Mouse (Mus musculus) ES-E14 (cell line): Measurements from ENCODE around the gene Dyrk4. TPM values are rescaled to one million over a fixed set of nuclear protein-coding genes. Genes with fewer than 3 reads are reported as not detected.

ENCODE experiments used
- DNase-seq: peaks from one replicate; pipeline ENCODE4 v3.0.0-alpha.2; 2013; ENCODE audit warnings: low read depth, low spot score
- H3K27ac ChIP-seq: 2 replicates; pipeline ENCODE4 v1.5.1; 2012; ENCODE audit warnings: low read depth, mild to moderate bottlenecking, low read length, moderate library complexity, mixed read lengths; ENCODE audit not compliant: poor library complexity, insufficient read depth, severe bottlenecking
- H3K36me3 ChIP-seq: 2 replicates; pipeline ENCODE4 v1.6.1; 2012; ENCODE audit warnings: mild to moderate bottlenecking, low read length, moderate library complexity, mixed read lengths; ENCODE audit not compliant: control insufficient read depth, poor library complexity, insufficient read depth, severe bottlenecking
- H3K4me1 ChIP-seq, 2 experiments: fragments of 150-350 bp in 1 of 2; sonication (generic) in 1 of 2; 2 replicates each; pipeline ENCODE4 v1.6.1; 2012; ENCODE audit warnings: low read length in 2 of 2, mild to moderate bottlenecking in 1 of 2, mixed read lengths in 1 of 2; ENCODE audit not compliant: control insufficient read depth in 2 of 2, insufficient read depth in 2 of 2, poor library complexity in 1 of 2
- H3K4me3 ChIP-seq, 2 experiments: fragments of 150-350 bp in 1 of 2; sonication (generic) in 1 of 2; 2 replicates each; pipeline ENCODE4 v1.5.1; 2012; ENCODE audit warnings: low read length in 2 of 2, low read depth in 1 of 2, mild to moderate bottlenecking in 1 of 2, mixed read lengths in 1 of 2; ENCODE audit not compliant: insufficient read depth in 1 of 2, poor library complexity in 1 of 2, severe bottlenecking in 1 of 2
- H3K9ac ChIP-seq: 2 replicates; pipeline ENCODE4 v1.6.1; 2012; ENCODE audit warnings: low read depth, mild to moderate bottlenecking, low read length, mixed read lengths; ENCODE audit not compliant: poor library complexity, insufficient read depth, severe bottlenecking
- H3K9me3 ChIP-seq: fragments of 150-350 bp; sonication (generic); 2 replicates; pipeline ENCODE4 v1.6.1; 2012; ENCODE audit warnings: low read depth, mild to moderate bottlenecking, low read length; ENCODE audit not compliant: control insufficient read depth, insufficient read depth
- CHD2 ChIP-seq: IDR thresholded peaks from 2 replicates; pipeline ENCODE4 v1.6.1; 2014; ENCODE audit warnings: mild to moderate bottlenecking, low read depth, low read length, inconsistent platforms
- HCFC1 ChIP-seq: IDR thresholded peaks from 2 replicates; pipeline ENCODE4 v1.6.1; 2012; ENCODE audit warnings: low read length, inconsistent platforms, borderline replicate concordance; ENCODE audit not compliant: insufficient read depth
- MAFK ChIP-seq: IDR thresholded peaks from 2 replicates; pipeline ENCODE4 v1.6.1; 2014; ENCODE audit warnings: mild to moderate bottlenecking, low read depth, low read length, inconsistent platforms; ENCODE audit not compliant: insufficient read depth
- ZC3H11A ChIP-seq: IDR thresholded peaks from 2 replicates; pipeline ENCODE4 v1.6.1; 2012; ENCODE audit warnings: low read depth, mild to moderate bottlenecking, inconsistent platforms, low read length, borderline replicate concordance
- ZNF384 ChIP-seq: IDR thresholded peaks from 2 replicates; pipeline ENCODE4 v1.6.1; 2012; ENCODE audit warnings: low read depth, low read length, inconsistent platforms
- in situ Hi-C, 2 experiments: fragments of 600-800 bp; cut with MboI; formaldehyde crosslinking; loops; one replicate each; pipeline ENCODE4 v1.15.1; 2025; ENCODE audit warnings: low sequenced_read_pairs in 2 of 2, inconsistent platforms in 1 of 2; ENCODE audit not compliant: unreplicated experiment in 2 of 2
- total RNA-seq: library from RNA; depleted of rRNA; stranded (reverse); fragments of 300-350 nt; gene quantifications from 2 replicates; pipeline ENCODE4 v1.2.3, GENCODE M21; 2012

Gene Dyrk4
- total RNA-seq, 1 experiment = 1.3 TPM

DNA sequence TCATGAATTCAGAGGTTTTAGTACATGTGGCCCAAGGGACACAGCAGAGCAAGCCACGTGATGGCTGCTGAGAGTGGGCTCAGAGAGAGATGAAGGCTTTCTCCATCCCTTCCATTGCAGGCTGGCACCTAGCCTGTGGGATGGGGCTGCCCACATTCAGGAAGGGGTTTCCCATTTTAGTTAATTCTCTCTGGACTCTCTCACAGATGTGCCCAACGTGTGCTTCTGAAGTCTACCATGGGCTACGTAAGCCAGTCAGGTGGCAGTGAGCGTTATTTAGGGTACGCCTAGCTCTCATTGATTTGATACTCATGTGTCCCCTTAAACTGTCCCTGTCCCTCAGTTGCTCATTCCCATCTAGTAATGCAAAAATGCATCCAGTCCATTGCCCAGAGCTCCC, 6.7 kb downstream of the Dyrk4 start:
- no peaks in the 10 kb centered on the region for H3K4me1 ChIP-seq

DNA sequence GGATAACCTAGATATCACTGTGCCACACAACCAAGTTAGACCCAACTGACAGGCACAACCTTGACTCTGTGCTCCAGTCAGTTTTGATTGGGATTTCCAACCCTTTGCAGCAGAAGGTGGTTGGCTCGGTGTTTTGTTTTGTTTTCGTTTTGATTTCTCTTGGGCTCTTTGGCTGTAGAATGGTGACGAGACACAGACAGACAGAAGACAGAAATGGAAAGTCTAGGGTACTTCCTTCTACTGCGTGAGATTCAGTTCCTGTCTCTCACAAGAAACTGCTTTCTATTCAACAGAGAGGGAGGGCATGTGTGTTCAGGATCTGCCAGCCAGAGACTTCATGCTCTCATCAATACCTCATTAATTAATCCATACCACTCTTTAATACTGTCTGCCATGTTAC, 10.9 kb downstream of the Dyrk4 start:
- DNase-seq = no peak
- Histone ChIP-seq H3K4me1 (no peaks in the 10 kb centered on the region), H3K27ac (no peak overlapping the region), H3K4me3 (no peak overlapping the region), H3K36me3 (no peaks in the 10 kb centered on the region), H3K9me3 (no peaks in the 10 kb centered on the region), H3K9ac (no peak overlapping the region)
- in situ Hi-C loops = no loop called here
- no peak for TF ChIP-seq HCFC1
- TF ChIP-seq MAFK = no peak
- TF ChIP-seq ZC3H11A = no peak
- no peak for TF ChIP-seq CHD2
- no peak for TF ChIP-seq ZNF384

More for the DNA sequence above, 6.7 kb downstream of the Dyrk4 start:
- Histone ChIP-seq H3K9me3 (no peaks in the 10 kb centered on the region), H3K27ac (no peak overlapping the region), H3K36me3 (no peaks in the 10 kb centered on the region), H3K4me3 (no peak overlapping the region), H3K9ac (no peak overlapping the region)
- no peak for DNase-seq
- TF ChIP-seq CHD2 (no peak), MAFK (no peak), ZNF384 (no peak), ZC3H11A (no peak), HCFC1 (no peak)
- in situ Hi-C loops = no loop called here

DNA sequence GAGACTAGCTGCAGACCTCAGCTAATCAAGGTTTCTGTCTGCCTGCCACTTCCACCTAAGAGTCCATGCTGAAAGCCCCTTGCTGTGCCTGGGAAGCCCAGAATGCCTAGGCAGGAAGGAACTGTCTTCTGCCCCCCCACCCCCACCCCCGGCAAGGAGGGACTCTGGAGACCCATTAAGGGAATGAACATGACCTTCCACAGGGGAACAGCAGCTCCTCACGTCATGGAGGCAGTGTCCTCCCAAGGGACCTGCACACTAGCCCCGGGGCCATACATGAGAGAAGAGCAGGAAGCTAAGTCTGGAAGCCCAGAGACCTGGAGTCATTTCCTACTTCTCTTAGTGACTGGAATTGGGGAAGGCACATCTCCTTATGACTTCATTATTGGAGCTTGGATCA, 13.8 kb downstream of the Dyrk4 start:
- no peaks in the 10 kb centered on the region for H3K36me3 ChIP-seq
- no peak for TF ChIP-seq HCFC1
- no peak for TF ChIP-seq ZC3H11A
- TF ChIP-seq MAFK = no peak
- TF ChIP-seq ZNF384 = no peak
- no peak for TF ChIP-seq CHD2
- no peak for DNase-seq
- no peaks in the 10 kb centered on the region for H3K4me1 ChIP-seq
- no peak overlapping the region for H3K4me3 ChIP-seq
- H3K9me3 ChIP-seq = no peaks in the 10 kb centered on the region
- in situ Hi-C loops = no loop called here
- no peak overlapping the region for H3K9ac ChIP-seq
- no peak overlapping the region for H3K27ac ChIP-seq

DNA sequence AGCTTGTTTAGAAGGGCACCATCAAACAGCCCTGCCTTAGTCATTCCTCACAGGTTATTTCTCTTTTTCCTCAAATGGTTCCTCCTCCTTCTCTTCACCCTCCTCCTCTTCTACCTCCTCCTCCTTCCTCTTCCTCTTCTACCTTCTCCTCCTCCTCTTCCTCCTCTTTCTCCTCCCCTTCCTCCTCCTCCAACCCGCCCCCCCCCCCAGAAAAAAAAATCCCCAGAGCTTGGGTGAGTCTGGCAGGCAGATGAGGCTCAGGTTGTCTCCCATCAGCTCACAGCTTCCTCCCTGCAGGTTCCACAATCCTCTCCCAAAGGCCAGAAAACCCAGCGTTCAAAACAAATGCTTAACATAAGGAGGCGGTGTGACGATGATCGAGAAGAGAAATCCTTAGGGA, 14.3 kb downstream of the Dyrk4 start:
- no peak for DNase-seq
- in situ Hi-C loops = no loop called here
- Histone ChIP-seq H3K36me3 (no peaks in the 10 kb centered on the region), H3K9me3 (no peaks in the 10 kb centered on the region), H3K27ac (no peak overlapping the region), H3K4me3 (no peak overlapping the region), H3K4me1 (no peaks in the 10 kb centered on the region), H3K9ac (no peak overlapping the region)
- no peak for TF ChIP-seq HCFC1
- TF ChIP-seq ZNF384 = no peak
- no peak for TF ChIP-seq ZC3H11A
- no peak for TF ChIP-seq MAFK
- TF ChIP-seq CHD2 = no peak

DNA sequence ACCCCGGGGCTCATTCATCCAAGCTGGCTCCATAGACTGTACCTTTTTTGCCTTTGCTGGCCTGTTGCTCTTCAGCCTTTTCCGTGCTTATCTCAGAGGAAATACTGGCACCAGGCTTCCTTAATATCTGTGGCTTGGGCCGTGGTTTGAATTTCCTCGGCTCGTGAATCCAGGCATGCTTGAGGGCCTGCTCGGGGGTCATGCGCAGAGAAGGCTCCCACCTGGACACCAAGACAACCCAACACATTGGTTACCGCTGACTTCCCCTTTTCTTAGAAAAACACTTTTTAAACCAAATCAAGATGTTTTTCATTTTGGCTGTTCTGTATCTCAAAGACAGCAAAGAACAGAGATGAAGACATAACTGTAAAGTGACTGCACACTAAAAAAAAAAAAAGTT, 44.5 kb downstream of the Dyrk4 start:
- no peak overlapping the region for H3K27ac ChIP-seq
- no peak overlapping the region for H3K4me3 ChIP-seq
- in situ Hi-C loops = no loop called here
- no peak overlapping the region for H3K9ac ChIP-seq
- no peaks in the 10 kb centered on the region for H3K36me3 ChIP-seq
- TF ChIP-seq ZNF384 = no peak
- H3K9me3 ChIP-seq = no peaks in the 10 kb centered on the region
- DNase-seq = no peak
- no peaks in the 10 kb centered on the region for H3K4me1 ChIP-seq
